Mouse (Mus musculus): ENCODE results near the gene Ptk7.

GRCm38 (mm10) chr17:46548741-46549140 lies 80.6 kb downstream of the Ptk7 start:
- TF ChIP-seq GATA1 (IDR thresholded peaks at IDR 0.05; ENCODE audit: low read length) (no peak), TAL1 (IDR thresholded peaks at IDR 0.05; ENCODE audit: low read length) (no peak)

All from erythroblast, embryonic 14.5 days (primary cell).